Mouse (Mus musculus): ENCODE results near the gene Ccnt2. TPM values are rescaled to one million over a fixed set of nuclear protein-coding genes. Genes with fewer than 3 reads are reported as not detected.

The Ccnt2 gene
- 30.0 and 32.1 TPM in 2 replicates for polyA plus RNA-seq (2015; fragmentation: Nextera tagmentation; extraction: Ambion mirVana)

DNA sequence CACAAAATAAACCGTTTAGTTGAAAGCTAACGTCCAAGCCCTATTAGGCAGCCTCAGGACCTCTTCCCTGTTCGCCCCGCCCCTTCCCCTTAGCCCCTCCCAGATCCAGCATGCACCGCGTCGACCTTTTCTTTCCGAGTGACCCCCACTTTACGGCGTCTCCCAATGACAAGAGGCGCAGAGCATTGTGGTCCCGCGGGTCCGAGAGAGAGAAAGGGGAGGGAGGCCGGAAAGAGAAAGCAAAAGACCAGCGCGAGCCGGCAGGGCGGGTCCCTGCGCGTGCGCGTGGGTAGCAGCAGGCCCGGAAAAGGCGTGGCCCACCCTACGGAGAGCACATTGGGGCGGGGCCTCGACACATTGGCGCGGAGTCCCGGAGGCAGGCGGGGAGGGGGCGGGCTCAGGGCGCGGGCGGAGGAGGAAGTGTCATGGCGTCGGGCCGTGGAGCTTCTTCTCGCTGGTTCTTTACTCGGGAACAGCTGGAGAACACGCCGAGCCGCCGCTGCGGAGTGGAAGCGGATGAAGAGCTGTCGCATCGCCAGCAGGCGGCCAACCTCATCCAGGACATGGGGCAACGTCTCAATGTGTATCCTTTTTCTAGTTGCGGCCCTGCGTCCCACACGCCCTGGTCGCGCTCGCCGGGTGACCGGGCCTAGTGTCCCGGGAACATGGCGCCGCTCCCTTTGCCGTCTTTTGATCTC, at the start of gene Ccnt2:
Gene Ccnt2 (plus strand): TSS at position 362 of the 698 bp plus-strand sequence.

DNA sequence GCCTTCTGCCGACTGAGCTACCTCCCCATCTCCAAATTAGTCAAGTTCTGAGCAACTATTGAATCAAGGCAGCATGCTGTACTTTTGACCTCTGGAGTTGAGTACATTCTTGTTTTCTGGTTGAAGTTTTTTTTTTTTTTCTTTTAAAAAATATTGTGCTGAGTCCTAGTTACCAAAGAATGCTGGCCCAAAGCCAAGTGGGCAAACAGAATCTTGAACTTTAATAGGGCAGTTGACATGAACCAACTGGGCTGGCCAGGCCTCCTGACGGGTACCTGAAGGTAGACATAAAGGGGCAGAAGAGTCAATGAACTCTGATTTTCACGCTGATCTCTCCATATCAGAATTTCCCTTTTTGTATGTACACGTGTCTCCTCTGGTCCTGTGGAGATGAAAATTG, 44.9 kb upstream of the Ccnt2 start, which contains the start of gene Acmsd:
Gene Acmsd (plus strand): TSS at position 318 of the 400 bp plus-strand sequence.

DNA sequence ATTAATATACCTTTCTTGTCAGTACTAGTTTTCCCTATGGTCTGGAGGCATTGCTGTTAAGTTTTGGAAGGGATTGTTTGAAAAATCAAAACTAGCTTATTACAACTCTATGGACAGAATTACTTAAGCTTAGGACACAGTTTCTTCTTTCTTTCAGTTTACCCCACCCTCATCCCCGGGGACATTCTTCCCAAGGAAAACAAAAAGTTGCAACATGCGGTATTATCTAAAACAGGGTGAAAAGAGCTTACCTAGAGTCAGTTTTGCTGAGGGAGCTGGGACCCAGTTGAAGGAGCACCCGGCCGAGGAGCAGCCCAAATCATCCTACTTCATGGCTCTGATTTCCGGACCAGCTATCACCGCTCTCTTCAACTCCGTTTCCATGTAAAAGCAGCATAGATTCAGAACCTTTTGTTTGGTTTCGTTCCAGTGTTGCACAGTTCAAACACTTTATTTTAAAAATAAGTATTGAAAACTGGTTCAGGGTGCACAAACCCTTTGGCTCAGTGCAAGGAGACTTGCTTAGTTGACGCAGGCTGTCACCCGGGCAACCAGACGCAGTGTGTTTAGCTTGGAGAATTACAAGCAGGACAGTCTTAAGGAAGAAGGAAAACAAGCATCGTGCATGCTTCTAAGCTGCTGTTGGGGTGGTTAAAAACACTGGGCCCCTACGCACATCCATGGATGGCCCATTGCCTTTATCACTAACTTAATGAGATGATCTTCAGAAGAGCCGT, 80.7 kb downstream of the Ccnt2 start, which contains the start of gene Map3k19:
Gene Map3k19 (minus strand): TSS at position 546 of the 737 bp plus-strand sequence.

Other genes starting within 250 kb of the Ccnt2 start
- 0.06 and 0.07 TPM in 2 replicates for gene Tmem163, start 94.6 kb upstream of the Ccnt2 start, polyA plus RNA-seq (2015; fragmentation: Nextera tagmentation; extraction: Ambion mirVana)
- 0.12 TPM in 1 of 2 replicates, not detected in the other for gene Acmsd, start 44.8 kb upstream of the Ccnt2 start, polyA plus RNA-seq (2015; fragmentation: Nextera tagmentation; extraction: Ambion mirVana)
- 0.04 TPM in 1 of 2 replicates, not detected in the other for gene Map3k19, start 80.9 kb downstream of the Ccnt2 start, polyA plus RNA-seq (2015; fragmentation: Nextera tagmentation; extraction: Ambion mirVana)
- gene Rab3gap1, start 94.6 kb downstream of the Ccnt2 start, polyA plus RNA-seq (2015; fragmentation: Nextera tagmentation; extraction: Ambion mirVana) = 15.1 and 15.9 TPM in 2 replicates

Data from urinary bladder, postnatal 0 days (tissue).